8 mouse cellular contexts compared by ENCODE assay signal in genomic region chr10:85127395-85128287, GRCm38 (mm10). TPM values are rescaled to one million over a fixed set of nuclear protein-coding genes. Genes with fewer than 3 reads are reported as not detected.
DNase-seq lines count a peak whose midpoint lies in the region; ATAC-seq lines count a peak whose summit lies in the region.

Gene Mterf2, minus strand, starts transcription at chr10:85128027.

- peak; percentile 98 for ATAC-seq in megakaryocyte progenitor cell, adult 5-6 weeks (replicated peaks; ENCODE audit: poor library complexity)

- peak; percentile 99 for DNase-seq in adipocyte (ENCODE audit: low spot score)
- DNase-seq in embryo, embryonic 10 days (ENCODE audit: low spot score), result peak; percentile 99
- peak; percentile 84 for DNase-seq in gastrocnemius, postnatal 10 days
- DNase-seq in induced T-regulatory cell, adult 2 months (ENCODE audit: low read depth), result peak; percentile 96
- peak; percentile 95 to 98 for DNase-seq in left cerebral cortex, adult 9 months (ENCODE audit: low spot score in 2 of 2)
- peak; percentile 90 for DNase-seq in right cerebral cortex, postnatal 14 days
- peak; percentile 74 to 91 for DNase-seq in urinary bladder, postnatal 36 days (ENCODE audit: low spot score in 2 of 2)

RNA-seq across cellular contexts. Expression of gene Mterf2, which starts in this region (rescaled TPM):
- 10 to 100 TPM; 10.2 to 11.6 TPM for total RNA-seq in gastrocnemius, postnatal 10 days (2021)
- 2.8 and 3.5 TPM in 2 replicates for total RNA-seq in megakaryocyte progenitor cell, adult 5-6 weeks (2015)
- total RNA-seq in megakaryocyte progenitor cell, adult 5-6 weeks (2017), result 4.7 and 6.5 TPM in 2 replicates

Comparison
In these comparisons a context has a peak if more than half of its experiments do, and no peak if none do; other contexts are left out.
1. Peak in every context shown above with its lines: DNase-seq and ATAC-seq.